Mouse (Mus musculus): ENCODE results near the gene Cyp4a31. TPM values are rescaled to one million over a fixed set of nuclear protein-coding genes. Genes with fewer than 3 reads are reported as not detected.

The Cyp4a31 gene
- not detected for polyA plus RNA-seq (2017; shearing (Covaris generic))

DNA sequence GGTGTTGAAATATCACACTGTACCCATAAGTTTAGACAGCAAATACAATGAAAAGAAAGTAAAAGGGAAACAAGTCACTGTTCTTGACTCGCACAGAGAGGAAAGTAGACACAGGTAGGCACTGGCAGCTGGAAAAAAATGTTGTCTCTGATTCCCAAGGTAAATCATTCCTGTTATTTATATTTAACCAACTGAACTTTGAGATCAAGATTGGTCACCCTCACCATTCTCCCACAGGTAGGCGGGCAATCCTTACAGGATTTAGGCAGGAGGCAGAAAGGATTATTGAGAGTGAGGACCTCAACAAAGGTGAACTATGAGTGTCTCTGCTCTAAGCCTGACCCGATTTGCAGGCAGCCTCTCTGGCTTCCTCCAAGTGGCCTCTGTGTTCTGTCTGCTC, at the start of gene Cyp4a31:
TSS of gene Cyp4a31 (plus strand) at position 249 of the 400 bp plus-strand sequence.

DNA sequence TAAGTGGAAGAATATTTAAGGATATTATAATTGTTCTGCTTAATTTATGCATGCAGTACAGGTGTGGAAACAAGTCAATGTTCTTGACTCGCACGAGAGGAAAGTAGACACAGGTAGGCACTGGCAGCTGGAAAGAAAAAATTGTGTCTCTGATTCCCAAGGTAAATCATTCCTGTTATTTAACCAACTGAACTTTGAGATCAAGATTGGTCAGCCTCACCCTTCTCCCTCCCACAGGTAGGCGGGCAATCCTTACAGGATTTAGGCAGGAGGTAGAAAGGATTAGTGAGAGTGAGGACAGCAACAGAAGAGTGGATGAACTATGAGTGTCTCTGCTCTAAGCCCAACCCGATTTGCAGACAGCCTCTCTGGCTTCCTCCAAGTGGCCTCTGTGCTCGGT, 45.4 kb upstream of the Cyp4a31 start, which contains the start of gene Cyp4a10:
TSS of gene Cyp4a10 (plus strand) at position 265 of the 400 bp plus-strand sequence.

DNA sequence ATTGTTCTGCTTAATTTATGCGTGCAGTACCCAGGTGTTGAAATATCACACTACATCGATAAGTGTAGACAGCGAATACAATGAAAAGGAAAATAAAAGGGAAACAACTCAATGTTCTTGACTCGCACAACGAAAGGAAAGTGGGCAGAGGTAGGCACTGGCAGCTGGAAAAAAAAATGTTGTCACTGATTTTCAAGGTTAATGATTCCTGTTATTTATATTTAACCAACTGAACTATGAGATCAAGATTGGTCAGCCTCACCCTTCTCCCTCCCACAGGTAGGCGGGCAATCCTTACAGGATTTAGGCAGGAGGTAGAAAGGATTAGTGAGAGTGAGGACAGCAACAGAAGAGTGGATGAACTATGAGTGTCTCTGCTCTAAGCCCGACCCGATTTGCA, 37.2 kb downstream of the Cyp4a31 start, which contains the start of gene Cyp4a32:
TSS of gene Cyp4a32 (plus strand) at position 359 of the 400 bp plus-strand sequence.

Other genes starting within 250 kb of the Cyp4a31 start
- not detected for gene Cyp4a12b, start 152.0 kb upstream of the Cyp4a31 start, polyA plus RNA-seq (2017; shearing (Covaris generic))
- not detected for gene Cyp4a30b, start 111.0 kb upstream of the Cyp4a31 start, polyA plus RNA-seq (2017; shearing (Covaris generic))
- not detected for gene Cyp4a14, start 67.5 kb upstream of the Cyp4a31 start, polyA plus RNA-seq (2017; shearing (Covaris generic))
- not detected for gene Cyp4a10, start 45.4 kb upstream of the Cyp4a31 start, polyA plus RNA-seq (2017; shearing (Covaris generic))
- not detected for gene Cyp4a32, start 37.3 kb downstream of the Cyp4a31 start, polyA plus RNA-seq (2017; shearing (Covaris generic))
- gene Cyp4b1, start 84.1 kb downstream of the Cyp4a31 start, polyA plus RNA-seq (2017; shearing (Covaris generic)) = not detected
- 65.7 TPM for gene Efcab14, start 174.1 kb downstream of the Cyp4a31 start, polyA plus RNA-seq (2017; shearing (Covaris generic))
- not detected for gene Tex38, start 217.4 kb downstream of the Cyp4a31 start, polyA plus RNA-seq (2017; shearing (Covaris generic))
- gene Atpaf1, start 221.2 kb downstream of the Cyp4a31 start, polyA plus RNA-seq (2017; shearing (Covaris generic)) = 27.1 TPM

All from activated CD4-positive, CD25-positive, alpha-beta regulatory T cell, adult 9 weeks (primary cell).